Mouse (Mus musculus): Measurements from ENCODE around the gene Chrna3.

GRCm38 (mm10) chr9:55055386-55055930, 29.1 kb upstream of the Chrna3 start:
- TF ChIP-seq POLR2A (IDR thresholded peaks at IDR 0.05; ENCODE audit: control insufficient read depth, extremely low read depth, insufficient read depth, low read length, poor library complexity) (no peak), CTCF (IDR thresholded peaks at IDR 0.05; ENCODE audit: borderline replicate concordance, control insufficient read depth, extremely low read depth, insufficient read depth, low read length, poor library complexity) (no peak)

Measured in thymus, adult 2 months (tissue).